Mouse (Mus musculus) liver, embryonic 14.5 days (tissue): ENCODE data around the gene Btbd18. TPM values are rescaled to one million over a fixed set of nuclear protein-coding genes. Genes with fewer than 3 reads are reported as not detected.

Experiments used
- ATAC-seq: fragments of 200-750 bp; cut with Nextera tagmentation; 2 replicates; pipeline ENCODE4 v1.8.0; 2017; ENCODE audit warnings: moderate number of reproducible peaks, mild to moderate bottlenecking, moderate library complexity; ENCODE audit not compliant: insufficient read depth
- DNase-seq, 3 experiments: peaks; one replicate each; pipeline ENCODE4 v3.0.0-alpha.2; 2012 to 2013; ENCODE audit warnings: low read depth in 3 of 3, low spot score in 3 of 3
- H3K27ac ChIP-seq: fragments of 300-500 bp; sonication (generic); 2 replicates; pipeline ENCODE4 v1.5.1; 2014; ENCODE audit warnings: moderate library complexity, mild to moderate bottlenecking, control low read depth, inconsistent platforms
- H3K27me3 ChIP-seq: fragments of 300-500 bp; sonication (generic); 2 replicates; pipeline ENCODE4 v1.6.1; 2014; ENCODE audit warnings: mild to moderate bottlenecking, low read length, moderate library complexity; ENCODE audit not compliant: control insufficient read depth, insufficient read depth
- H3K36me3 ChIP-seq: fragments of 300-500 bp; sonication (generic); replicated peaks from 2 replicates; pipeline ENCODE4 v1.6.1; 2014; ENCODE audit warnings: low read depth; ENCODE audit not compliant: control insufficient read depth, insufficient read depth
- H3K4me1 ChIP-seq, 2 experiments: fragments of 200-500 bp in 1 of 2; fragments of 300-500 bp in 1 of 2; sonication (generic) in 1 of 2; replicated peaks; 2 replicates each; pipeline ENCODE4 v1.6.1; 2012 to 2014; ENCODE audit warnings: antibody characterized with exemption in 1 of 2, inconsistent platforms in 1 of 2, low read length in 1 of 2; ENCODE audit not compliant: control insufficient read depth in 2 of 2, insufficient read depth in 2 of 2
- H3K4me2 ChIP-seq: fragments of 300-500 bp; sonication (generic); 2 replicates; pipeline ENCODE4 v1.6.1; 2014; ENCODE audit warnings: low read depth, mild to moderate bottlenecking, control low read depth, moderate library complexity
- H3K4me3 ChIP-seq, 2 experiments: fragments of 200-500 bp in 1 of 2; fragments of 300-500 bp in 1 of 2; sonication (generic) in 1 of 2; 2 replicates each; pipeline ENCODE4 v1.5.1; 2012 to 2014; ENCODE audit warnings: low read depth in 2 of 2, low read length in 2 of 2, mild to moderate bottlenecking in 2 of 2, control low read depth in 1 of 2, inconsistent platforms in 1 of 2, moderate library complexity in 1 of 2; ENCODE audit not compliant: insufficient read depth in 1 of 2
- H3K9ac ChIP-seq: fragments of 300-500 bp; sonication (generic); replicated peaks from 2 replicates; pipeline ENCODE4 v1.6.1; 2014; ENCODE audit warnings: mild to moderate bottlenecking, control low read depth, moderate library complexity
- H3K9me3 ChIP-seq: fragments of 300-500 bp; sonication (generic); 2 replicates; pipeline ENCODE4 v1.6.1; 2016; ENCODE audit warnings: low read length, mixed read lengths; ENCODE audit not compliant: control insufficient read depth
- CTCF ChIP-seq: IDR thresholded peaks from 2 replicates; pipeline ENCODE4 v1.5.1; 2016; ENCODE audit warnings: antibody characterized with exemption, low read depth, control low read depth
- EP300 ChIP-seq: IDR thresholded peaks from 2 replicates; pipeline ENCODE4 v1.6.1; 2016; ENCODE audit warnings: antibody characterized with exemption, low read depth
- WGBS: fragments of 180-500 bp; shearing (Covaris S2); extraction: QIAGEN DNeasy Blood & Tissue Kit; methylation state at CpG from one replicate; pipeline ENCODE4 v1.1.7; 2014; ENCODE audit not compliant: insufficient replicate concordance; 5-methylcytosine and 5-hydroxymethylcytosine counted together
- polyA plus RNA-seq, 2 experiments: library from polyadenylated mRNA; depleted of rRNA in 1 of 2; stranded (reverse) in 1 of 2; unstranded in 1 of 2; fragments of >200 nt; fragmentation: Nextera tagmentation in 1 of 2; extraction: Ambion mirVana in 1 of 2; gene quantifications; 2 replicates each; pipeline versions ENCODE4 v1.2.1 to v1.2.3; 2012 to 2014

The Btbd18 gene
- polyA plus RNA-seq, 2 experiments = not detected

DNA sequence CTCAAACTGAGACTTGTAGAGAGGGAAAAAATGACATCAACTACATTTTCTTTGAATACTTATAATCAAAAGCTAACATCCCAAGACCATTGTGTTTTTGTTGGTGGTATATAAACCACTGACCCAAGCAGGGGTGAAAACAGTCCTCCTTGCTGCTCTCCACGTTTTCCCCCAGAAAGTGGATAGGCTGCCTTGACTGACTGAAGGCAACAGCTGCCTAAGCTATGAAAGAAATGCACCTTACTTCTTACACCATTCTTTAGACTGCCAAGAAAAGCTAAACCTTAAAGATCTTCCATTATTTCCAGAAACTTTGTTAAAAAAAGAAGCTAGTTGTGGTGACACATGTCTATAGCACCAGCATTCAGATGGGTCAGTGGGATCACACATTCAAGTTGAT lies 12.7 kb upstream of the Btbd18 start:
- Histone ChIP-seq H3K4me3 (no peak overlapping the region), H3K27me3 (no peaks in the 10 kb centered on the region), H3K4me1 (peaks cover 6 to 8% of the 10 kb centered on the region in 2 experiments; a peak in 2 of 4 replicates), H3K9ac (no peak overlapping the region), H3K9me3 (no peaks in the 10 kb centered on the region), H3K27ac (no peak overlapping the region), H3K36me3 (no peaks in the 10 kb centered on the region), H3K4me2 (no peak overlapping the region)
- WGBS = 72% methylated on average over 1 of the region's 1 CpGs
- TF ChIP-seq CTCF = no peak
- no peak for TF ChIP-seq EP300
- ATAC-seq (no peak), DNase-seq (no peak)

DNA sequence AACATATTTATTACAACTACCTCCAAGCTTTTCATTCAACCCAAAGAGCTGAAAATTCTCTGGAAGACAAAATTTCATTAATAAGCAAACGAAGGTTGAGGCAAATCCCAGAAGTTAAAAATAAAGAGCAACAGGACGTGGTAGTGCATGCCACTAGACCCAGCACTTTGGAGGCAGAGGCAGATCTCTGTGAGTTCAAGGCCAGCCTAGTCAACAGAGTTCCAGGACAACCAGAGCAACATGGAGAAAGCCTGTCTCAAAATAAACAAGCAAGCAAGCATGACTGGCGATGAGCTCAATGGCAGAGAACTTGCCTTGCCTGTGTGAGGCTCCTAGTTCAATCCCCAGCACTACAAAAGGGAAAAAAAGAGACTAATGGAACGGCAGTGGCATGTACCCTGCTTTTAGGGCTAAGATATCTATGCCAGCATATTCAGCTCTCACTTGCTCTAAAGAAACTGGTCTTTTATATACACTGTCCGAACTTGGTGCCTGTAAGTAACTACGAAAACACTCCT lies 11.8 kb upstream of the Btbd18 start:
- TF ChIP-seq CTCF (no peak), EP300 (no peak)
- H3K4me1 ChIP-seq = peaks cover 6 to 8% of the 10 kb centered on the region in 2 experiments; a peak in 2 of 4 replicates
- no peaks in the 10 kb centered on the region for H3K27me3 ChIP-seq
- H3K4me3 ChIP-seq = no peak overlapping the region
- H3K27ac ChIP-seq = no peak overlapping the region
- no peaks in the 10 kb centered on the region for H3K36me3 ChIP-seq
- no peak overlapping the region for H3K9ac ChIP-seq
- no peak overlapping the region for H3K4me2 ChIP-seq
- H3K9me3 ChIP-seq = no peaks in the 10 kb centered on the region
- 80% methylated on average over 6 of the region's 6 CpGs for WGBS
- ATAC-seq (no peak), DNase-seq (no peak)

DNA sequence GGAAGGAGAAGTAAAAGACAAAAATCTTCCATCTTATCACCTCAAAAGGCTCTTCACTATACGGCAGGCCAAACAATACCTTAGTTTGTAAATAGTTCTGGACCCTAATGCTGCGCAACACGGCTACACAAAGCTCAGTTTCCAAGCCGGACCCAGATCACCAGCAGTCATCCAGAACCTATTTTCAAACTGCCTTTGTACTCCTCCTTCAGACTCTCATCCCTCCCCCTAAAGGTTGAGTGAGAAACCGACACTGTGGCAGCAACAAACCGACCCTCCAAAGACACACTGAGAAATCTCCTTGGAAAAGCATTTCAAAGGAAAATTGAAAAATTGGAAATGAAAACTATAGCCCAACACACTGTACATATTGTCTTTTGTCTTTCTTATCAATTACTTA lies 10.5 kb upstream of the Btbd18 start:
- 47% methylated on average over 6 of the region's 6 CpGs for WGBS
- H3K9me3 ChIP-seq = no peaks in the 10 kb centered on the region
- ATAC-seq = no peak
- H3K36me3 ChIP-seq = no peaks in the 10 kb centered on the region
- H3K27me3 ChIP-seq = no peaks in the 10 kb centered on the region
- peak overlapping the region; percentile 80 for H3K4me2 ChIP-seq
- peak overlapping the region; percentile 41 to 84; a peak in 3 of 4 replicates for H3K4me3 ChIP-seq
- no peak overlapping the region; the same call in 1 of the 2 replicates for H3K9ac ChIP-seq
- TF ChIP-seq CTCF (no peak), EP300 (no peak)
- peaks cover 6 to 8% of the 10 kb centered on the region in 2 experiments; a peak in 1 of 4 replicates for H3K4me1 ChIP-seq
- no peak overlapping the region for H3K27ac ChIP-seq
- DNase-seq = no peak

DNA sequence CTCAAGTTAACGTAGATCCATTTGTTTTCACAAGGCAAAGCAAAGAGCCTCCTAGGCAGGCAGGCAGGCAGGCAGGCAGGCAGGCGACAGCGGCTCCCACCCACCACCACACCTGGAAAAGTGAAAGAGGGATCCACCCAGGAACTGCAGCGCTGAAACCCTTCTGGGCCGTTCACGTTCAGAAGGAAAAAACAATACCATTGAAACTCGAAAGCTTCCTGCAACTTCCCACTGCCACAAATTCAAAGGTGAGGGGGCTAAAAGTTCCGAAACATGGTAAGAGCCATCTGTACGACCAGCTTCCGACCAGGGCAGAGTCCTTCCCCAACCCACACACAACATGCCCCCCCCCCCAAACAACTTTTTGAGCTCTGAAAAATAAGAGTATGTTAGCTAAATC lies 9.2 kb upstream of the Btbd18 start:
- H3K36me3 ChIP-seq = no peaks in the 10 kb centered on the region
- peak overlapping the region; percentile 84 to 100 for H3K4me3 ChIP-seq
- DNase-seq (no peak), ATAC-seq (peak; percentile 54; the same call in 1 of the 2 replicates)
- H3K4me2 ChIP-seq = peak overlapping the region; percentile 80
- under 1% methylated on average over 10 of the region's 10 CpGs for WGBS
- H3K9me3 ChIP-seq = no peaks in the 10 kb centered on the region
- no peaks in the 10 kb centered on the region for H3K27me3 ChIP-seq
- peak overlapping the region; percentile 9; the same call in 1 of the 2 replicates for H3K27ac ChIP-seq
- no peak for TF ChIP-seq EP300
- no peak for TF ChIP-seq CTCF
- peaks cover 6 to 8% of the 10 kb centered on the region in 2 experiments; a peak in 1 of 4 replicates for H3K4me1 ChIP-seq
- H3K9ac ChIP-seq = peak overlapping the region; percentile 94

DNA sequence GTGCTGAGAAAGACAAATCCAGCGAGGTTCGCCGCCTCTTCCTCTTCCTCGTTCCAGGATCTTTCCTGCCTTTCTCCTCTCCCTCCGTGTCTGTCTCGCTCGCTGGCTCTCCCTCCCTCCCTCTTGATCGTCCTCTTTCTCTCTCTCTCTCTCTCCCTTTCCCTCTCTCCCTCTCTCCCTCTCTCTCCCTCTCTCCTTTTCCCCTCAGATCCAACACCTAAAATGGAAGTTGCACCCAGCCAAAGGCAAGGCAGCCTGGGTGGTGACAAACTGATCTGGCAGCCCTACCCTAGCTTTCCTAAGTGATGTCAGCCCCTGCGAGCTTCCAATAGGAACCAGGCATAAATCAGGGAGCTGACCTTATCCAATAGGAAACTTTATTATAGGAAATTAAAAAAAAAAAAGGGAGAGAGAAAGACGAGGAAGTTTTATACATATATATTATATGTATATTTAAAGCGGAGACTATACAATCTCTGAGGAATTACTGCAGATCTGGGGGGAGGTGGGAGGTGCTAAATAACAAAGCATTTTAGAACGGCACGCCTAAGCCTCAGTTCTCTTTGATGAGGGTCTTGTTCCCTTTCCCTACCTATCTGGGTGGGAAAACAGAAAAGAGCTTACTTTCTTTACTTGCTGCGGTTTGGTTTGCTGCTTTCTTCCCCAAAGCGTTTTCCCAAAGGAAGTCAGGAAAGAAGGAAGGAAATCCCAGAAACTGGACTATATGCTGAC lies 8.2 kb upstream of the Btbd18 start, which contains the start of gene Ctnnd1:
Gene Ctnnd1, minus strand, starts transcription at position 302 of the 732 bp plus-strand sequence.
- no peak for TF ChIP-seq EP300
- TF ChIP-seq CTCF = no peak
- DNase-seq = peak; percentile 67 to 81 (median 70)
- no peaks in the 10 kb centered on the region for H3K36me3 ChIP-seq
- ATAC-seq = peak; percentile 84
- no peaks in the 10 kb centered on the region for H3K9me3 ChIP-seq
- H3K9ac ChIP-seq = peak within 1 kb of the TSS; percentile 94
- WGBS = 0% methylated on average over 15 of the region's 15 CpGs
- no peaks in the 10 kb centered on the region for H3K27me3 ChIP-seq
- H3K4me3 ChIP-seq = peak within 1 kb of the TSS; percentile 84 to 100
- peaks cover 6 to 8% of the 10 kb centered on the region in 2 experiments; a peak in 1 of 4 replicates for H3K4me1 ChIP-seq
- peak within 1 kb of the TSS; percentile 80 for H3K4me2 ChIP-seq
- peak within 1 kb of the TSS; percentile 79 for H3K27ac ChIP-seq
